Mouse (Mus musculus): ENCODE measurements around the gene Pacs2.

DNA sequence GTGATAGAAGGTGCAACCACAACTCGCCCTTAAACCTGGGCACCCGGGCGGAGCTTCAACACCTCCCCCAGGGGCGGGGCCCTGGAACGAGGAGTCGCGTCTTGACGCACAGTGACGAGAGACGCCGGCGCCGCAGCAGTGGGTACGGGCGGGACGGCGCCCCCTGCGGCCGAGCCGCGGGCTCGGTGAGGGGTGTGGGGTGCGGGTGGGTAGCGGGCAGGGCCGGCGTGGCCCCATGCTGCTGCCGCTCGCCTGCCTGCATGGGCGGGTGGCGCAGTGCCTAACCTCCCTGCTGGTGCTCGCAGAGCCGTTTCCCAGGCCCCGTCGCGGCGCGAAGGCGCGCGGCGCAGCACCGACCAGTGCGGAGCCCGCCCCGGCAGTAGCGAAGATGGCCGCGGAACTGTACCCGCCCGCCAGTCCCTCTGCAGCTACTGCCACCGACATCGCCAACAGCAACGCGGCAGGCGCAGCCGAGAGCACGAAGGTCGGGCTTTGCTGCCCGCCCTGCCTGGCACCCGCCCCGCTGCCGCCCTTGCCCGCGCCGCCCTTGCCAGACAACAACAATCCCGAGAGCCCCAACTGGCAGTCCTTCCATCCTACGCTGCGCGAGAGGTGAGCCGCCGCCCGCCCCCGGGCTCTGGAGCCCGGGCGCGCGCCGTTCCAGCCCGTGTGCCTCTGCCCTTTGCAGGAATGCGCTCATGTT lies 37.8 kb upstream of the Pacs2 start, which contains the start of gene Btbd6:
- TF ChIP-seq NELFE (IDR thresholded peaks at IDR 0.05; ENCODE audit: low read depth, low read length) (no peak), ZC3H11A (IDR thresholded peaks at IDR 0.05; ENCODE audit: low read depth, low read length) (no peak), CTCF (IDR thresholded peaks at IDR 0.05 in 2 of 3, conservative IDR thresholded peaks at IDR 0.05 in 1 of 3; ENCODE audit: control insufficient read depth in 1 of 3, insufficient read depth in 1 of 3, low read depth in 2 of 3, low read length in 3 of 3, poor library complexity in 1 of 3, severe bottlenecking in 1 of 3) (no peak), E2F4 (IDR thresholded peaks at IDR 0.05; ENCODE audit: borderline replicate concordance, low read depth, low read length) (no peak), TBP (IDR thresholded peaks at IDR 0.05; ENCODE audit: low read depth, low read length) (no peak), KAT2A (conservative IDR thresholded peaks at IDR 0.05; ENCODE audit: low read depth, low read length) (no peak), POLR2AphosphoS5 (IDR thresholded peaks at IDR 0.05; ENCODE audit: borderline replicate concordance, low read depth, low read length) (no peak), USF2 (IDR thresholded peaks at IDR 0.05; ENCODE audit: borderline replicate concordance in 1 of 2, insufficient read depth in 1 of 2, low read depth in 1 of 2, low read length in 2 of 2) (no peak), GATA1 (IDR thresholded peaks at IDR 0.05; ENCODE audit: low read depth, low read length) (no peak), POLR2A (IDR thresholded peaks at IDR 0.05; ENCODE audit: control insufficient read depth in 1 of 2, insufficient read depth in 1 of 2, low read depth in 1 of 2, low read length in 2 of 2, poor library complexity in 1 of 2) (no peak), MYC (IDR thresholded peaks at IDR 0.05; ENCODE audit: low read depth, low read length) (no peak), MAFK (IDR thresholded peaks at IDR 0.05; ENCODE audit: borderline replicate concordance, low read depth, low read length) (no peak), ZMIZ1 (IDR thresholded peaks at IDR 0.05; ENCODE audit: low read depth, low read length) (no peak)

Measured in MEL (cell line).